Mouse (Mus musculus): Measurements from ENCODE around the gene Apobr.

GRCm38 (mm10) chr7:126607064-126607463, 22.3 kb downstream of the Apobr start:
- TF ChIP-seq CTCF (IDR thresholded peaks at IDR 0.05; ENCODE audit: low read depth) (no peak), EP300 (IDR thresholded peaks at IDR 0.05; ENCODE audit: low read depth) (no peak)
